ENCODE assay signal across 8 mouse cellular contexts in genomic region chr11:43344767-43345561, GRCm38 (mm10).
DNase-seq lines count a peak whose midpoint lies in the region; ATAC-seq and TF ChIP-seq lines count a peak whose summit lies in the region.
"Had no signal": no experiment of that assay in that cellular context is flagged by ENCODE, and none has a peak within 500 bp of the region (broad histone marks: within the 10 kb centered on the region; RNA-seq: fewer than 3 reads in every experiment).

No protein-coding gene starts in this region.

- peak overlapping the region; percentile 60 for H3K4me2 ChIP-seq in heart, embryonic 13.5 days
- H3K4me2 ChIP-seq in liver, postnatal 0 days (ENCODE audit: low read depth, low read length): peak overlapping the region; percentile 31

- TF ChIP-seq POLR2A in olfactory bulb, adult 2 months (IDR thresholded peaks at IDR 0.05; ENCODE audit: insufficient read depth, low read depth, low read length): no peak

- H3K4me3 ChIP-seq in megakaryocyte, embryonic 14.5 days (replicated peaks): peak overlapping the region; percentile 19
- peak overlapping the region; percentile 25 for H3K4me3 ChIP-seq in heart, embryonic 13.5 days
- no peak overlapping the region for H3K4me3 ChIP-seq in liver, postnatal 0 days (ENCODE audit: low read depth, low read length)
- no peak overlapping the region for H3K4me3 ChIP-seq in olfactory bulb, adult 2 months (ENCODE audit: insufficient read depth, low read depth, low read length)

- TF ChIP-seq EP300 in liver, postnatal 0 days (IDR thresholded peaks at IDR 0.05; ENCODE audit: low read depth): no peak

- no peak for DNase-seq in liver, postnatal 0 days
- DNase-seq in frontal cortex, postnatal 14 days (ENCODE audit: low spot score in 2 of 2): no peak
- DNase-seq in kidney, adult 9 months: no peak
- DNase-seq: kidney, adult 2 months had no signal

- H3K9me3 ChIP-seq in megakaryocyte, embryonic 14.5 days: no peaks in the 10 kb centered on the region
- H3K9me3 ChIP-seq in heart, embryonic 13.5 days: no peaks in the 10 kb centered on the region
- no peaks in the 10 kb centered on the region for H3K9me3 ChIP-seq in liver, postnatal 0 days (ENCODE audit: low read length)

- H3K36me3 ChIP-seq in megakaryocyte, embryonic 14.5 days (replicated peaks; ENCODE audit: low read length): no peaks in the 10 kb centered on the region
- H3K36me3 ChIP-seq in heart, embryonic 13.5 days: no peaks in the 10 kb centered on the region
- H3K36me3 ChIP-seq in liver, postnatal 0 days (replicated peaks; ENCODE audit: insufficient read depth, low read length): no peaks in the 10 kb centered on the region

- peaks cover 23% of the 10 kb centered on the region for H3K4me1 ChIP-seq in megakaryocyte, embryonic 14.5 days
- peaks cover 20% of the 10 kb centered on the region for H3K4me1 ChIP-seq in heart, embryonic 13.5 days
- no peaks in the 10 kb centered on the region for H3K4me1 ChIP-seq in liver, postnatal 0 days (ENCODE audit: insufficient read depth)
- H3K4me1 ChIP-seq in olfactory bulb, adult 2 months (ENCODE audit: control insufficient read depth, insufficient read depth, low read length): peaks cover 7% of the 10 kb centered on the region; the same call in 1 of the 2 replicates

- no peak for ATAC-seq in megakaryocyte, adult 5-6 weeks (ENCODE audit: poor library complexity, severe bottlenecking)
- ATAC-seq in heart, embryonic 13.5 days (ENCODE audit: extremely low read depth, insufficient number of reproducible peaks, low FRiP score, low TSS enrichment): no peak
- ATAC-seq in liver, postnatal 0 days: peak; percentile 27; the same call in 1 of the 2 replicates

- no peak for TF ChIP-seq CTCF in liver, postnatal 0 days (IDR thresholded peaks at IDR 0.05; ENCODE audit: low read depth)
- no peak for TF ChIP-seq CTCF in olfactory bulb, adult 2 months (IDR thresholded peaks at IDR 0.05; ENCODE audit: insufficient read depth, low read depth, low read length)

- H3K27ac ChIP-seq in heart, embryonic 13.5 days (replicated peaks): peak overlapping the region; percentile 67
- no peak overlapping the region for H3K27ac ChIP-seq in liver, postnatal 0 days (ENCODE audit: low read depth)
- peak overlapping the region; percentile 40; the same call in 1 of the 2 replicates for H3K27ac ChIP-seq in olfactory bulb, adult 2 months (ENCODE audit: insufficient read depth, low read depth, low read length)

- 26% methylated on average over 14 of the region's 14 CpGs for whole genome bisulfite sequencing in heart, embryonic 13.5 days
- WGBS in liver, postnatal 0 days (ENCODE audit: insufficient replicate concordance): 25% methylated on average over 14 of the region's 14 CpGs
- 33% methylated on average over 14 of the region's 14 CpGs for WGBS in olfactory bulb, adult 2 months

- peaks cover 7% of the 10 kb centered on the region for H3K27me3 ChIP-seq in megakaryocyte, embryonic 14.5 days (replicated peaks)
- H3K27me3 ChIP-seq in heart, embryonic 13.5 days (replicated peaks): no peaks in the 10 kb centered on the region
- no peaks in the 10 kb centered on the region for H3K27me3 ChIP-seq in liver, postnatal 0 days (ENCODE audit: insufficient read depth, low read length)

- H3K9ac ChIP-seq in heart, embryonic 13.5 days: 0 out of 2 replicates have a peak overlapping the region, but pooled peaks have one; percentile 33
- H3K9ac ChIP-seq in liver, postnatal 0 days (replicated peaks): no peak overlapping the region

Comparison
In these comparisons a context has a peak if more than half of its experiments do, and no peak if none do; other contexts are left out.
1. H3K4me3 ChIP-seq: peak in megakaryocyte, embryonic 14.5 days (single experiment) and heart, embryonic 13.5 days (single experiment); none in liver, postnatal 0 days (single experiment) and olfactory bulb, adult 2 months (single experiment).